Mouse (Mus musculus) bone marrow macrophage, adult 2 months (primary cell): ENCODE results near the gene Ell. TPM values are rescaled to one million over a fixed set of nuclear protein-coding genes. Genes with fewer than 3 reads are reported as not detected.

ENCODE experiments used
- H3K27ac ChIP-seq: 2 replicates; pipeline ENCODE4 v1.5.1; 2012; ENCODE audit warnings: low read depth, low read length; ENCODE audit not compliant: insufficient read depth
- H3K4me1 ChIP-seq: 2 replicates; pipeline ENCODE4 v1.6.1; 2012; ENCODE audit warnings: low read length; ENCODE audit not compliant: control insufficient read depth, insufficient read depth
- H3K4me3 ChIP-seq: 2 replicates; pipeline ENCODE4 v1.5.1; 2012; ENCODE audit warnings: mild to moderate bottlenecking, low read length, moderate library complexity; ENCODE audit not compliant: insufficient read depth
- CTCF ChIP-seq: IDR thresholded peaks from 2 replicates; pipeline ENCODE4 v1.5.1; 2012; ENCODE audit warnings: low read depth, mild to moderate bottlenecking, low read length, moderate library complexity
- POLR2A ChIP-seq: IDR thresholded peaks from 2 replicates; pipeline ENCODE4 v1.6.1; 2012; ENCODE audit warnings: mild to moderate bottlenecking, low read depth, low read length, borderline replicate concordance
- polyA plus RNA-seq: library from polyadenylated mRNA; stranded (reverse); fragments of >200 nt; gene quantifications from 2 replicates; pipeline ENCODE4 v1.2.4, GENCODE M21; 2012; ENCODE audit not compliant: missing spikeins, insufficient read depth, insufficient read length

Ell gene
- 17.1 TPM in 2 replicates for polyA plus RNA-seq

- Histone ChIP-seq H3K4me3 (peak within 1 kb of the TSS; percentile 81), H3K4me1 (peaks cover 35% of the 10 kb centered on the region), H3K27ac (peak within 1 kb of the TSS; percentile 90)
- TF ChIP-seq POLR2A (0 out of 2 replicates have a peak, but pooled peaks have one; percentile 50), CTCF (no peak)
Measured at GRCm38 (mm10) chr8:70539077-70539813, at the start of gene Ell. TSS of gene Ell (plus strand) at chr8:70539457.

GRCm38 (mm10) chr8:70489576-70489975, 49.7 kb upstream of the Ell start:
- Histone ChIP-seq H3K27ac (no peak overlapping the region), H3K4me3 (no peak overlapping the region), H3K4me1 (no peaks in the 10 kb centered on the region; the same call in 1 of the 2 replicates)
- TF ChIP-seq POLR2A (no peak), CTCF (no peak)

- H3K27ac ChIP-seq = no peak overlapping the region
- TF ChIP-seq CTCF = no peak
- TF ChIP-seq POLR2A = no peak
- H3K4me3 ChIP-seq = no peak overlapping the region
- no peaks in the 10 kb centered on the region; the same call in 1 of the 2 replicates for H3K4me1 ChIP-seq
Measured at GRCm38 (mm10) chr8:70490061-70490879, 49.0 kb upstream of the Ell start.

GRCm38 (mm10) chr8:70490880-70491495, 48.3 kb upstream of the Ell start:
- no peak overlapping the region for H3K4me3 ChIP-seq
- TF ChIP-seq POLR2A (no peak), CTCF (no peak)
- H3K27ac ChIP-seq = no peak overlapping the region
- H3K4me1 ChIP-seq = no peaks in the 10 kb centered on the region; the same call in 1 of the 2 replicates

- TF ChIP-seq CTCF (no peak), POLR2A (no peak)
- no peak within 1 kb of the TSS for H3K27ac ChIP-seq
- no peak within 1 kb of the TSS for H3K4me3 ChIP-seq
- H3K4me1 ChIP-seq = no peaks in the 10 kb centered on the region; the same call in 1 of the 2 replicates
Measured at GRCm38 (mm10) chr8:70492664-70493640, 46.3 kb upstream of the Ell start, which contains the start of gene Crlf1. TSS of gene Crlf1 (plus strand) at chr8:70493158.

- no peak overlapping the region for H3K27ac ChIP-seq
- no peak overlapping the region for H3K4me3 ChIP-seq
- no peaks in the 10 kb centered on the region for H3K4me1 ChIP-seq
- TF ChIP-seq CTCF (no peak), POLR2A (no peak)
Measured at GRCm38 (mm10) chr8:70493692-70494415, 45.4 kb upstream of the Ell start.

- no peak for TF ChIP-seq CTCF
- TF ChIP-seq POLR2A = no peak
- Histone ChIP-seq H3K27ac (no peak overlapping the region), H3K4me3 (no peak overlapping the region), H3K4me1 (no peaks in the 10 kb centered on the region)
Measured at GRCm38 (mm10) chr8:70494416-70494945, 44.8 kb upstream of the Ell start.

- H3K4me3 ChIP-seq = no peak overlapping the region
- no peaks in the 10 kb centered on the region for H3K4me1 ChIP-seq
- H3K27ac ChIP-seq = no peak overlapping the region
- TF ChIP-seq POLR2A (no peak), CTCF (no peak)
Measured at GRCm38 (mm10) chr8:70495001-70495770, 44.1 kb upstream of the Ell start.
